Mouse (Mus musculus): Measurements from ENCODE around the gene Gm49387. TPM values are rescaled to one million over a fixed set of nuclear protein-coding genes. Genes with fewer than 3 reads are reported as not detected.

Gm49387 gene
- total RNA-seq, 2 experiments from 2014 or later = 0.47 to 1.5 TPM

GRCm38 (mm10) chr14:31586451-31586850 is 54.2 kb downstream of the Gm49387 start:
- intact Hi-C loops (cut with DNase I) = no loop called here
- DNase-seq (ENCODE audit: low spot score) = no peak

GRCm38 (mm10) chr14:31583082-31583481 is 57.6 kb downstream of the Gm49387 start:
- intact Hi-C loops (cut with DNase I) = no loop called here
- DNase-seq (ENCODE audit: low spot score) = no peak

- no peak for DNase-seq (ENCODE audit: low spot score)
- intact Hi-C loops (cut with DNase I) = no loop called here
These were observed 62.5 kb downstream of the Gm49387 start for GRCm38 (mm10) chr14:31577966-31578735.

GRCm38 (mm10) chr14:31576846-31577697 is 63.6 kb downstream of the Gm49387 start:
- DNase-seq (ENCODE audit: low spot score) = no peak
- intact Hi-C loops (cut with DNase I) = no loop called here

- intact Hi-C loops (cut with DNase I) = no loop called here
These were observed 64.8 kb downstream of the Gm49387 start for GRCm38 (mm10) chr14:31575866-31576265.

GRCm38 (mm10) chr14:31574903-31575665 is 65.6 kb downstream of the Gm49387 start:
- DNase-seq (ENCODE audit: low spot score) = no peak
- intact Hi-C loops (cut with DNase I) = no loop called here

More at GRCm38 (mm10) chr14:31575866-31576265, 64.8 kb downstream of the Gm49387 start:
- DNase-seq (ENCODE audit: low spot score) = no peak

GRCm38 (mm10) chr14:31572561-31573175 is 68.0 kb downstream of the Gm49387 start:
- intact Hi-C loops (cut with DNase I) = no loop called here

GRCm38 (mm10) chr14:31571419-31571818 is 69.3 kb downstream of the Gm49387 start:
- intact Hi-C loops (cut with DNase I) = no loop called here
- DNase-seq (ENCODE audit: low spot score) = no peak

More at GRCm38 (mm10) chr14:31572561-31573175, 68.0 kb downstream of the Gm49387 start:
- no peak for DNase-seq (ENCODE audit: low spot score)

GRCm38 (mm10) chr14:31570131-31570951 is 70.3 kb downstream of the Gm49387 start:
- no peak for DNase-seq (ENCODE audit: low spot score)
- intact Hi-C loops (cut with DNase I) = no loop called here

- intact Hi-C loops (cut with DNase I) = no loop called here
- peak; percentile 19 for DNase-seq (ENCODE audit: low spot score)
These were observed 71.5 kb downstream of the Gm49387 start for GRCm38 (mm10) chr14:31569151-31569631.

- intact Hi-C loops (cut with DNase I) = no loop called here
- DNase-seq (ENCODE audit: low spot score) = no peak
These were observed 75.0 kb downstream of the Gm49387 start for GRCm38 (mm10) chr14:31565478-31566212.

- peak; percentile 61 for DNase-seq (ENCODE audit: low spot score)
- intact Hi-C loops (cut with DNase I) = no loop called here
These were observed 76.1 kb downstream of the Gm49387 start for GRCm38 (mm10) chr14:31564452-31565179.

GRCm38 (mm10) chr14:31560886-31561285 is 79.8 kb downstream of the Gm49387 start:
- DNase-seq (ENCODE audit: low spot score) = peak; percentile 28
- intact Hi-C loops (cut with DNase I) = no loop called here

GRCm38 (mm10) chr14:31559216-31559615 is 81.5 kb downstream of the Gm49387 start:
- no peak for DNase-seq (ENCODE audit: low spot score)
- intact Hi-C loops (cut with DNase I) = loop anchor here (5.0 kb wide), 1 partner anchor 43 kb away; no protein-coding TSS in a partner anchor

GRCm38 (mm10) chr14:31557784-31558183 is 82.9 kb downstream of the Gm49387 start:
- no peak for DNase-seq (ENCODE audit: low spot score)
- intact Hi-C loops (cut with DNase I) = loop anchor here (5.0 kb wide), 1 partner anchor 45 kb away; no protein-coding TSS in a partner anchor

GRCm38 (mm10) chr14:31557273-31557672 is 83.4 kb downstream of the Gm49387 start:
- no peak for DNase-seq (ENCODE audit: low spot score)
- intact Hi-C loops (cut with DNase I) = loop anchor here (5.0 kb wide), 1 partner anchor 45 kb away; no protein-coding TSS in a partner anchor

All from heart, postnatal 25 days (tissue).